Mouse (Mus musculus): ENCODE results near the gene Cacng3.

Cacng3 gene

GRCm38 (mm10) chr7:122670442-122670872 lies at the start of gene Cacng3:
Gene Cacng3, plus strand, starts transcription at chr7:122670492.
- TF ChIP-seq GATA4 (IDR thresholded peaks at IDR 0.05; ENCODE audit: insufficient replicate concordance, low read length): no peak

DNA sequence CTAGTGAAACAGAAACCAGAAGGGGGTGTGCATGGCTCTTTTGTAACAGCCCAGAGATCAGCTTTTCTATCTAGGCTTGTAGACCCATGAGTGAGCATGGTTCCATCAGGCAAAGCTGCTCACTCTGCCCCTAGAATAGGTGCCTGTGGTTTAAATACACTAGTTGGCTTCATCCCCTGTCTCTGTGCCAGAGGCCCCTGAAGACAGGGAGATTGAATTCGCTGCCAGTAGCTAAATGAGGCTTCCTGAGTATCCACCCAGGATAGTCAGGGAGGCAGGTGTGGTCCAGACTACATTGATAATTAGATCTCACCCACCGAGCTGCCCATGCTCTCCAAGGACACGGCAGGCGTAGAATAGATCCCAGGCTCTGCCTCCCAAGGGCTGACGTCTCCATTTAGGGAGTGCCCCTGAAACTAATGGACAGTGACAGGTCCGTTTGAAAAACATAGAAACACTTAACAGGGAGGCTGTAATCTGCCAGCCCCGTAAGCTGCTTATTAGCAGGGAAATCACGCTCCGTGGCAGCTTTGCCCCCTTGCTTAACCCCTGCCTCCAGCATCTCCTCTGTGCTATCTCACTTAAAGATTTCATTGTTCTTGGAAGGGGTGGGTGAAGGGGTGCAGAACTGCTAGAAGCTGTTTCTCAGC lies 48.0 kb upstream of the Cacng3 start:
- TF ChIP-seq GATA4 (IDR thresholded peaks at IDR 0.05; ENCODE audit: insufficient replicate concordance, low read length): no peak

DNA sequence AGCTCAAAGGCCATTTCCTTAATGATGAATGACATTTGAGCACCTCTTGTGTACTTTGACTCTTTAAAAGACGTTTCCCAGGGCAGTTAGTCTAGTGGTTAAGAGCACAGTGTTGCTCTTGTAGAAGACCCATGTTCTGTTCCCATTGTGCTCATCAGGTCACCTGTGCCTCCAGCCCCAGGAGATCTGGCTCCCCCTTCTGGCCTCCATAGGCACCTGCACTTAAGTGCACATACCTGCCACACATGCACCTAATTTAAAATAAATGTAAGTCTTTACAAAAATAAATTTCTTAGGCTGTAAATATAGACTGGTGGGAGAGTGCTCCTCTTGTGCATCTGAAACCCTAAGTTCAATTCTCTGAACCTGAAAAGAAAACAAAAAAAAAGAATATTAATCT lies 46.5 kb upstream of the Cacng3 start:
- TF ChIP-seq GATA4 (IDR thresholded peaks at IDR 0.05; ENCODE audit: insufficient replicate concordance, low read length): no peak

GRCm38 (mm10) chr7:122628050-122628449 lies 42.2 kb upstream of the Cacng3 start:
- no peak for TF ChIP-seq GATA4 (IDR thresholded peaks at IDR 0.05; ENCODE audit: insufficient replicate concordance, low read length)

- TF ChIP-seq GATA4 (IDR thresholded peaks at IDR 0.05; ENCODE audit: insufficient replicate concordance, low read length): no peak
Measured at GRCm38 (mm10) chr7:122630386-122630785, 39.9 kb upstream of the Cacng3 start.

- TF ChIP-seq GATA4 (IDR thresholded peaks at IDR 0.05; ENCODE audit: insufficient replicate concordance, low read length): no peak
Measured at GRCm38 (mm10) chr7:122631151-122631550, 39.1 kb upstream of the Cacng3 start.

DNA sequence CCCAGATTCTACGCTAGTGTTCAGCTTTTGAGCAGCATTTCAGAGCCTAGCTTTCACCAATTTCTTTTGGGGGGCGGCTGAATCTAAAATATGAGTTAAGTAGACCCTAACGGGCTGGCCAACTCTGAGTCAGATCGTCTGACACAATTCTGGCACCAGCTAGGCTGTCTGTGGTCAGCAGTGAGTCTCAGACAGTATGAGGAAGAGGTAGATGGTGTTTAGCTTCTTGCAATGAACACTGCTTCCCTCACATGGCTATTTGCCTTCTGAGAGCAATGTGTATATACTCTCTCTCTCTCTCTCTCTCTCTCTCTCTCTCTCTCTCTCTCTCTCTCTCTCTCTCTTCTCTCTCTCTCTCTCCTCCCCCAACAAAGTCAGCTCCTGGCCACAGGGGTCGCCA lies 37.3 kb upstream of the Cacng3 start:
- no peak for TF ChIP-seq GATA4 (IDR thresholded peaks at IDR 0.05; ENCODE audit: insufficient replicate concordance, low read length)

- TF ChIP-seq GATA4 (IDR thresholded peaks at IDR 0.05; ENCODE audit: insufficient replicate concordance, low read length): no peak
Measured at GRCm38 (mm10) chr7:122633463-122633862, 36.8 kb upstream of the Cacng3 start.

DNA sequence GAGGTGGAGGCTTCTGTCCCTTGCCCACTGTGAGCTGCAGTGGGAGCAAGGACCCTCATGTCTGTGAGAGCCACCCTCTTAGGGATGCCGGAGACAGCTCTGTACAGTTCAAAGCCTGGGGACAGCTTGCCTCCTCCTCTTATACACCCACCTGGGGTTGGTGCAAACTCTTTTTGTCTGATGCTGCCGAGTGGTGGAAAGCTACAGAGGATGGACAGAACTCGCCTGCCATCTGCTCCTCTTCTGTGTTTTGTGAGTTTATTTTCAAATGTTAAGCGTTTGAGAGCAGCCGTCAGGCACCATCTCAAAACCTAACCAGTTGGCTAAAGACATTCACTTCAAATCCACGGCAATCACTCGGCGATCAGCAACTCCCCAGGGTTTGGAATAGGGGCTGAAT lies 26.6 kb upstream of the Cacng3 start:
- no peak for TF ChIP-seq GATA4 (IDR thresholded peaks at IDR 0.05; ENCODE audit: insufficient replicate concordance, low read length)

- TF ChIP-seq GATA4 (IDR thresholded peaks at IDR 0.05; ENCODE audit: insufficient replicate concordance, low read length): no peak
Measured at GRCm38 (mm10) chr7:122649306-122649705, 21.0 kb upstream of the Cacng3 start.

GRCm38 (mm10) chr7:122652523-122652922 lies 17.8 kb upstream of the Cacng3 start:
- TF ChIP-seq GATA4 (IDR thresholded peaks at IDR 0.05; ENCODE audit: insufficient replicate concordance, low read length): no peak

- no peak for TF ChIP-seq GATA4 (IDR thresholded peaks at IDR 0.05; ENCODE audit: insufficient replicate concordance, low read length)
Measured at GRCm38 (mm10) chr7:122656671-122657070, 13.6 kb upstream of the Cacng3 start.

DNA sequence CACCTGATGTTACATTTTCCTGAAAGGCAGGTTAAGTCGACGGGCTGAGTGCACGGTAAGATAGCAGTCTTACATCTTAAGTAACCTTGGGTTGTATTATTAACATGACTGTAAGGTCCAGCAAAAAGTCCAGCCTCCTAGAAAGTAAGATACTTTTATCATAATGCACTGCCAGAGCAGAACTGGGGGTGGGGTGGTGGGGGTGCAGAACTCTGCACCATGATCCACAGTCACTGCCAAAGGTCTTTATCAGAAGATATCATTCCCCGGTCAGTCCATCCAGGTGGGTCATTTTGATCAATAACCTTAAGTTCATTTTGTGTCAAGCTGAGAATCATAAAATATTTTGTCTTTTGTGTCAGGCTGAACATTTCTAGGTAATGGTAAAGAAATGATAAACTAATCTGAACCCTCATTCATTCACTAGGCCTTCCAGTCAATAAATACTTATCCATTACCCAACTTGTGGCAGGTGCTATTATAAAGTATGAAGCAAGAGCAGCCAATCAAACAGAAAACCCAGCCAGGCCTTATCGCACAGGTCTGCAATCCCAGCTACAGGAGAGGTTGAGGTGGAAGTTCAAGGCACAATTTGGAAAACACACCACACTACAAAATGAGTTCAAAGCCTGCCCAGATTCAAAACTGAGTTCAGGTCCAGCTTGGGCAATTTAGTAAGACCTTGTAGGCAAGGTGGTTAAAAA lies 12.7 kb upstream of the Cacng3 start:
- TF ChIP-seq GATA4 (IDR thresholded peaks at IDR 0.05; ENCODE audit: insufficient replicate concordance, low read length): peak; percentile 82

GRCm38 (mm10) chr7:122665311-122666049 lies 4.8 kb upstream of the Cacng3 start:
- TF ChIP-seq GATA4 (IDR thresholded peaks at IDR 0.05; ENCODE audit: insufficient replicate concordance, low read length): no peak

- TF ChIP-seq GATA4 (IDR thresholded peaks at IDR 0.05; ENCODE audit: insufficient replicate concordance, low read length): no peak
Measured at GRCm38 (mm10) chr7:122667903-122668302, 2.4 kb upstream of the Cacng3 start.

Data from liver, adult (tissue).